Mouse (Mus musculus) subcutaneous adipose tissue, adult 2 months (tissue): ENCODE data around the gene Slc23a4. TPM values are rescaled to one million over a fixed set of nuclear protein-coding genes. Genes with fewer than 3 reads are reported as not detected.

ENCODE experiments used
- polyA plus RNA-seq: library from polyadenylated mRNA; depleted of rRNA; stranded (reverse); fragments of >200 nt; gene quantifications from 2 replicates; pipeline ENCODE4 v1.2.3, GENCODE M21; 2012; ENCODE audit warnings: low replicate concordance; rRNA removed

The Slc23a4 gene
- 1.2 and 2.8 TPM in 2 replicates for polyA plus RNA-seq

GRCm38 (mm10) chr6:34988081-34988761 lies at the start of gene Slc23a4:
Gene Slc23a4, minus strand, starts transcription at chr6:34988404.

GRCm38 (mm10) chr6:34919956-34920355 lies 68.2 kb downstream of the Slc23a4 start, which contains the start of gene Stra8:
Gene Stra8, plus strand, starts transcription at chr6:34920163.

GRCm38 (mm10) chr6:34910371-34911219 lies 77.6 kb downstream of the Slc23a4 start, which contains the start of gene Wdr91:
Gene Wdr91, minus strand, starts transcription at chr6:34910876.

Other genes starting within 250 kb of the Slc23a4 start
- 7.6 and 9.1 TPM in 2 replicates for gene Agbl3, start 208.0 kb downstream of the Slc23a4 start, polyA plus RNA-seq
- gene Tmem140, start 125.3 kb downstream of the Slc23a4 start, polyA plus RNA-seq, result 21.8 and 80.7 TPM in 2 replicates
- 10.2 and 10.6 TPM in 2 replicates for gene Cyren, start 110.3 kb downstream of the Slc23a4 start, polyA plus RNA-seq
- 23.1 and 25.3 TPM in 2 replicates for gene Wdr91, start 77.5 kb downstream of the Slc23a4 start, polyA plus RNA-seq
- not detected in 2 replicates for gene Stra8, start 68.2 kb downstream of the Slc23a4 start, polyA plus RNA-seq
- 10.5 and 14.9 TPM in 2 replicates for gene Cnot4, start 145.3 kb upstream of the Slc23a4 start, polyA plus RNA-seq
- 18.7 and 28.6 TPM in 2 replicates for gene Nup205, start 189.0 kb upstream of the Slc23a4 start, polyA plus RNA-seq